ENCODE assay signal across 21 mouse cellular contexts in genomic region chr10:19022272-19022671, GRCm38 (mm10). TPM values are rescaled to one million over a fixed set of nuclear protein-coding genes. Genes with fewer than 3 reads are reported as not detected.
DNase-seq lines count a peak whose midpoint lies in the region; ATAC-seq and TF ChIP-seq lines count a peak whose summit lies in the region.
"Had no signal": no experiment of that assay in that cellular context is flagged by ENCODE, and none has a peak within 500 bp of the region (broad histone marks: within the 10 kb centered on the region; RNA-seq: fewer than 3 reads in every experiment).

No protein-coding gene starts in this region.

- ATAC-seq in frontal cortex, adult (ENCODE audit: low TSS enrichment), result peak; percentile 90
- ATAC-seq: activated CD4-positive, CD25-positive, alpha-beta regulatory T cell, adult 4 months; CD4-positive, CD25-positive, alpha-beta regulatory T cell, adult 4 months; Patski had no signal

- no peak for TF ChIP-seq POLR2A in testis, adult 2 months (IDR thresholded peaks at IDR 0.05; ENCODE audit: control insufficient read depth, low read depth, low read length)

- no peak for DNase-seq in frontal cortex, postnatal 25 days (ENCODE audit: low spot score in 2 of 2)
- no peak for DNase-seq in testis, postnatal 14 days (ENCODE audit: low spot score)
- DNase-seq in brain, adult 2 months (ENCODE audit: low read depth, low spot score), result peak; percentile 35
- no peak for DNase-seq in ovary, adult 18-20 months (ENCODE audit: low spot score)
- DNase-seq: adrenal gland, adult 2 months; adrenal gland, adult 8-10 months; adrenal gland, postnatal 10 days; adrenal gland, postnatal 14 days; adrenal gland, postnatal 25 days; B cell, adult 2 months; cerebellum, adult 11 months; cerebellum, adult 11-12 months; cerebellum, adult 18-20 months; cerebellum, adult 2 months had no signal

- 0 out of 2 replicates have a peak overlapping the region, but pooled peaks have one; percentile 8 for H3K27ac ChIP-seq in testis, adult 2 months (ENCODE audit: control insufficient read depth, insufficient read depth, low read depth, low read length)

- TF ChIP-seq CTCF in testis, adult 2 months (IDR thresholded peaks at IDR 0.05; ENCODE audit: control insufficient read depth, insufficient read depth, insufficient replicate concordance, low read depth, low read length), result no peak

- H3K27me3 ChIP-seq in testis, adult 2 months (ENCODE audit: control insufficient read depth, insufficient read depth, low read length), result no peaks in the 10 kb centered on the region
- H3K27me3 ChIP-seq: CH12.LX, Patski had no signal

- H3K36me3 ChIP-seq in testis, adult 2 months (ENCODE audit: control insufficient read depth, insufficient read depth, low read length), result no peaks in the 10 kb centered on the region
- H3K36me3 ChIP-seq: G1E had no signal

- H3K4me3 ChIP-seq in testis, adult 2 months (ENCODE audit: control insufficient read depth, low read depth, low read length), result no peak overlapping the region

- no peaks in the 10 kb centered on the region for H3K4me1 ChIP-seq in testis, adult 2 months (ENCODE audit: control insufficient read depth, insufficient read depth, low read length)

RNA-seq across cellular contexts. Expression of gene Tnfaip3, which starts 6.8 kb away (rescaled TPM):
- 1.2 and 1.5 TPM in 2 replicates for polyA plus RNA-seq in testis, adult 2 months (2012; rRNA removed)
